Comparison of ENCODE assay signal across 10 mouse cellular contexts in genomic region chr4:84308226-84308862, GRCm38 (mm10).
DNase-seq lines count a peak whose midpoint lies in the region; ATAC-seq lines count a peak whose summit lies in the region.
"Had no signal": no experiment of that assay in that cellular context is flagged by ENCODE, and none has a peak within 500 bp of the region (broad histone marks: within the 10 kb centered on the region; RNA-seq: fewer than 3 reads in every experiment).

No protein-coding gene starts in this region.

- H3K27me3 ChIP-seq in forebrain, embryonic 15.5 days, result no peaks in the 10 kb centered on the region; the same call in 1 of the 2 replicates
- peaks cover 6% of the 10 kb centered on the region; the same call in 1 of the 2 replicates for H3K27me3 ChIP-seq in forebrain, embryonic 10.5 days (ENCODE audit: poor library complexity, severe bottlenecking)
- H3K27me3 ChIP-seq in midbrain, embryonic 15.5 days (replicated peaks), result no peaks in the 10 kb centered on the region
- no peaks in the 10 kb centered on the region for H3K27me3 ChIP-seq in midbrain, embryonic 10.5 days (ENCODE audit: low read depth, poor library complexity, severe bottlenecking)
- H3K27me3 ChIP-seq in forebrain, embryonic 16.5 days (replicated peaks; ENCODE audit: control insufficient read depth, insufficient read depth, low read length), result no peaks in the 10 kb centered on the region; the same call in 1 of the 2 replicates

- 18% methylated on average over 4 of the region's 4 CpGs for WGBS in forebrain, embryonic 15.5 days
- 68% methylated on average over 4 of the region's 4 CpGs for WGBS in forebrain, embryonic 10.5 days
- 25% methylated on average over 4 of the region's 4 CpGs for WGBS in midbrain, embryonic 15.5 days
- 64% methylated on average over 4 of the region's 4 CpGs for WGBS in midbrain, embryonic 10.5 days
- WGBS in forebrain, embryonic 16.5 days, result 22% methylated on average over 4 of the region's 4 CpGs

- ATAC-seq in forebrain, embryonic 15.5 days (replicated peaks), result peak; percentile 32; the same call in 1 of the 2 replicates
- peak; percentile 50; the same call in 1 of the 2 replicates for ATAC-seq in midbrain, embryonic 15.5 days (replicated peaks)
- peak; percentile 68 for ATAC-seq in forebrain, embryonic 16.5 days
- ATAC-seq in megakaryocyte-erythroid progenitor cell, adult 5-6 weeks (replicated peaks; ENCODE audit: low FRiP score, low TSS enrichment, poor library complexity, severe bottlenecking), result peak; percentile 44; the same call in 1 of the 2 replicates

- H3K9me3 ChIP-seq in forebrain, embryonic 15.5 days, result no peaks in the 10 kb centered on the region
- H3K9me3 ChIP-seq in forebrain, embryonic 10.5 days, result no peaks in the 10 kb centered on the region
- no peaks in the 10 kb centered on the region for H3K9me3 ChIP-seq in midbrain, embryonic 15.5 days
- H3K9me3 ChIP-seq in midbrain, embryonic 10.5 days (replicated peaks), result no peaks in the 10 kb centered on the region
- H3K9me3 ChIP-seq in forebrain, embryonic 16.5 days (ENCODE audit: control insufficient read depth, low read length), result no peaks in the 10 kb centered on the region

- no peak overlapping the region for H3K4me3 ChIP-seq in forebrain, embryonic 15.5 days
- no peak overlapping the region for H3K4me3 ChIP-seq in forebrain, embryonic 10.5 days
- no peak overlapping the region for H3K4me3 ChIP-seq in midbrain, embryonic 15.5 days
- no peak overlapping the region for H3K4me3 ChIP-seq in midbrain, embryonic 10.5 days
- H3K4me3 ChIP-seq in forebrain, embryonic 16.5 days (replicated peaks; ENCODE audit: low read length), result no peak overlapping the region

- DNase-seq in forebrain, embryonic 10.5 days (ENCODE audit: extremely low spot score, low spot score), result no peak
- DNase-seq in midbrain, embryonic 10.5 days (ENCODE audit: low spot score), result no peak
- DNase-seq in thymus, postnatal 0 days (ENCODE audit: low spot score), result no peak
- DNase-seq in testis, postnatal 14 days (ENCODE audit: low spot score), result no peak
- DNase-seq: adrenal gland, postnatal 14 days; thymus, adult 18-20 months had no signal

- no peaks in the 10 kb centered on the region for H3K36me3 ChIP-seq in forebrain, embryonic 15.5 days
- no peaks in the 10 kb centered on the region for H3K36me3 ChIP-seq in forebrain, embryonic 10.5 days (replicated peaks)
- no peaks in the 10 kb centered on the region for H3K36me3 ChIP-seq in midbrain, embryonic 15.5 days (replicated peaks)
- H3K36me3 ChIP-seq in midbrain, embryonic 10.5 days, result no peaks in the 10 kb centered on the region
- H3K36me3 ChIP-seq in forebrain, embryonic 16.5 days (ENCODE audit: control insufficient read depth, insufficient read depth), result no peaks in the 10 kb centered on the region

- H3K27ac ChIP-seq in forebrain, embryonic 15.5 days (replicated peaks), result no peak overlapping the region
- H3K27ac ChIP-seq in forebrain, embryonic 10.5 days, result no peak overlapping the region
- H3K27ac ChIP-seq in midbrain, embryonic 15.5 days, result no peak overlapping the region
- no peak overlapping the region for H3K27ac ChIP-seq in midbrain, embryonic 10.5 days (replicated peaks)
- H3K27ac ChIP-seq in forebrain, embryonic 16.5 days (ENCODE audit: low read length), result no peak overlapping the region

- no peak overlapping the region for H3K4me2 ChIP-seq in forebrain, embryonic 15.5 days (replicated peaks)
- H3K4me2 ChIP-seq in midbrain, embryonic 15.5 days, result no peak overlapping the region
- H3K4me2 ChIP-seq in forebrain, embryonic 16.5 days (ENCODE audit: low read length), result no peak overlapping the region

- H3K9ac ChIP-seq in forebrain, embryonic 15.5 days (replicated peaks), result no peak overlapping the region
- H3K9ac ChIP-seq in midbrain, embryonic 15.5 days, result no peak overlapping the region
- H3K9ac ChIP-seq in forebrain, embryonic 16.5 days (replicated peaks; ENCODE audit: low read depth, low read length), result no peak overlapping the region

- peaks cover 5% of the 10 kb centered on the region; the same call in 1 of the 2 replicates for H3K4me1 ChIP-seq in forebrain, embryonic 15.5 days
- H3K4me1 ChIP-seq in forebrain, embryonic 10.5 days, result peaks cover 4% of the 10 kb centered on the region; the same call in 1 of the 2 replicates
- H3K4me1 ChIP-seq in midbrain, embryonic 15.5 days, result peaks cover 7% of the 10 kb centered on the region
- no peaks in the 10 kb centered on the region for H3K4me1 ChIP-seq in midbrain, embryonic 10.5 days
- peaks cover 3% of the 10 kb centered on the region; the same call in 1 of the 2 replicates for H3K4me1 ChIP-seq in forebrain, embryonic 16.5 days (replicated peaks; ENCODE audit: control insufficient read depth, insufficient read depth, low read length)
